Mouse (Mus musculus) embryonic fibroblast, embryonic 13.5 days (primary cell): ENCODE data around the gene Zfp286.

Source experiments
- CTCF ChIP-seq: IDR thresholded peaks from 2 replicates; pipeline ENCODE4 v1.5.1; 2011; ENCODE audit warnings: mild to moderate bottlenecking, control low read depth, low read length, moderate library complexity, borderline replicate concordance; ENCODE audit not compliant: insufficient read depth
- POLR2A ChIP-seq: IDR thresholded peaks from 2 replicates; pipeline ENCODE4 v1.6.1; 2011; ENCODE audit warnings: low read depth, mild to moderate bottlenecking, control low read depth, low read length, moderate library complexity

- TF ChIP-seq CTCF (no peak), POLR2A (no peak)
Measured at GRCm38 (mm10) chr11:62732022-62732387, 57.3 kb downstream of the Zfp286 start.
